Comparison of ENCODE assay signal across 8 mouse cellular contexts in the genomic region with DNA sequence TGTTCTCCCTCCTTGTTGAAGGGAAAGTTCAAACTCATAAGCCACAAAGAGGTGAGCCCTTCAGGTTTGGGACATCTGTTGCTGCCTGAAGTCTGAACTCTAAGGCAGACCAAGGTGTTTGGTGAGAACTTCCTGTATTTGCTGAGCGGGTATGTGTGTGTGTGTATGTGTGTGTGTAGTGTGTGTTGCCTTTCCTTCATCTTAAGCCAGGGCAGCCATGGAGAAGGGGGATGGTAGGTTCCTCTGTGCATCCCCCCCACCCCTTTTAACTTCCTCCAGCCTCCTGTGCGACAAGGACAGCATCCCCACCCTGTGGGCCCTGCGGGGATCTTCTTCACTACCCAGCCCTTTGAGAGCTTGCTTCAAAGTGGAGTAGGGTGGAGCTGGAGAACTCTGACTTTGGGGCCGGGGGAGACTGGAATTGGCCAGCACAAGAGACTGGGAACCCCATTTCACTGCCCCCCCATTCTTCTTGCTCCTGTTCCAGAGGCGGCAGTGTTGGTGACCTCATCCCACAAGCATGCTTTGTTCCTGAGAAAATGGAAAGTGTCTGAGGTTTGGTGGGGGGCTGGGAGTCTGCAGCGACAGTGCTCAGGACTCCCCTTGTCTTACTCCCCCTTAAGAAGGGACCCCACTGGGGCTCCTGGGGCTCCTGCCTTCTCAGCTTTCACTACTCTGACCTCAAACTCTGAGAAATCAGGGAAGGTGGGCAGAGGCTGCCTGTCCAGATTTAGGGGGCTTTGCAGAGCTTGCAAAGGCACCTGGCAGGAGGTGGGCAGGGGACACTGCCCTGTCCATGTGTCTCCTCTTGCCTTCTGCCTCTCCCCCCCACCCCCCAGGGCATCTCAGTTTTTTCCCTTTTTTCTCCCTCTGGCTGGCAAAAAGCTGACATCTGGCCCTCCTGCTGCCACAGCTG. TPM values are rescaled to one million over a fixed set of nuclear protein-coding genes. Genes with fewer than 3 reads are reported as not detected.
DNase-seq lines count a peak whose midpoint lies in the region; ATAC-seq and TF ChIP-seq lines count a peak whose summit lies in the region.

No protein-coding gene starts in this region.

- TF ChIP-seq EP300 in liver, embryonic 14.5 days (IDR thresholded peaks at IDR 0.05; ENCODE audit: low read depth), result no peak

- H3K9me3 ChIP-seq in kidney, embryonic 15.5 days (replicated peaks), result no peaks in the 10 kb centered on the region
- no peaks in the 10 kb centered on the region for H3K9me3 ChIP-seq in heart, embryonic 12.5 days (replicated peaks)
- H3K9me3 ChIP-seq in liver, embryonic 14.5 days (ENCODE audit: control insufficient read depth, low read length), result no peaks in the 10 kb centered on the region
- no peaks in the 10 kb centered on the region for H3K9me3 ChIP-seq in stomach, embryonic 15.5 days

- peak overlapping the region; percentile 38 for H3K9ac ChIP-seq in kidney, embryonic 15.5 days
- H3K9ac ChIP-seq in heart, embryonic 12.5 days, result peak overlapping the region; percentile 59
- H3K9ac ChIP-seq in liver, embryonic 14.5 days (replicated peaks), result no peak overlapping the region
- H3K9ac ChIP-seq in stomach, embryonic 15.5 days, result peak overlapping the region; percentile 13; the same call in 1 of the 2 replicates

- no peaks in the 10 kb centered on the region for H3K27me3 ChIP-seq in kidney, embryonic 15.5 days
- H3K27me3 ChIP-seq in heart, embryonic 12.5 days (replicated peaks), result no peaks in the 10 kb centered on the region
- H3K27me3 ChIP-seq in liver, embryonic 14.5 days (ENCODE audit: control insufficient read depth, insufficient read depth, low read length), result no peaks in the 10 kb centered on the region; the same call in 1 of the 2 replicates
- no peaks in the 10 kb centered on the region for H3K27me3 ChIP-seq in stomach, embryonic 15.5 days (replicated peaks)

- no peak for TF ChIP-seq CTCF in liver, embryonic 14.5 days (IDR thresholded peaks at IDR 0.05; ENCODE audit: low read depth)

- DNase-seq in kidney, postnatal 25 days, result no peak
- peak; percentile 81 for DNase-seq in NIH3T3 (ENCODE audit: low read depth)
- DNase-seq in liver, embryonic 14.5 days (ENCODE audit: low read depth in 3 of 3, low spot score in 3 of 3), result no peak
- DNase-seq in right cerebral cortex, postnatal 36 days (ENCODE audit: low spot score in 2 of 2), result no peak
- no peak for DNase-seq in adipocyte (ENCODE audit: low spot score)

- WGBS in kidney, embryonic 15.5 days, result 10% methylated on average over 6 of the region's 6 CpGs
- 9% methylated on average over 6 of the region's 6 CpGs for WGBS in heart, embryonic 12.5 days
- 32% methylated on average over 6 of the region's 6 CpGs for WGBS in liver, embryonic 14.5 days (ENCODE audit: insufficient replicate concordance)
- WGBS in stomach, embryonic 15.5 days, result 14% methylated on average over 6 of the region's 6 CpGs

- peaks cover 81% of the 10 kb centered on the region for H3K4me1 ChIP-seq in kidney, embryonic 15.5 days
- H3K4me1 ChIP-seq in heart, embryonic 12.5 days (replicated peaks), result peaks cover 80% of the 10 kb centered on the region
- peaks cover 16 to 32% of the 10 kb centered on the region in 2 experiments for H3K4me1 ChIP-seq in liver, embryonic 14.5 days (replicated peaks; ENCODE audit: control insufficient read depth in 2 of 2, insufficient read depth in 2 of 2, low read length in 1 of 2)
- H3K4me1 ChIP-seq in stomach, embryonic 15.5 days, result peaks cover 49% of the 10 kb centered on the region

- peak overlapping the region; percentile 95 for H3K27ac ChIP-seq in kidney, embryonic 15.5 days
- peak overlapping the region; percentile 92 for H3K27ac ChIP-seq in heart, embryonic 12.5 days (ENCODE audit: poor library complexity, severe bottlenecking)
- H3K27ac ChIP-seq in liver, embryonic 14.5 days, result no peak overlapping the region
- H3K27ac ChIP-seq in stomach, embryonic 15.5 days, result peak overlapping the region; percentile 93

- ATAC-seq in kidney, embryonic 15.5 days (replicated peaks; ENCODE audit: low FRiP score), result no peak
- ATAC-seq in heart, embryonic 12.5 days (ENCODE audit: insufficient number of reproducible peaks, low FRiP score), result no peak
- ATAC-seq in liver, embryonic 14.5 days (ENCODE audit: insufficient read depth), result no peak
- ATAC-seq in stomach, embryonic 15.5 days (ENCODE audit: insufficient read depth, low FRiP score, low read depth), result no peak

- H3K4me3 ChIP-seq in kidney, embryonic 15.5 days (replicated peaks), result peak overlapping the region; percentile 12
- peak overlapping the region; percentile 15 for H3K4me3 ChIP-seq in heart, embryonic 12.5 days
- no peak overlapping the region for H3K4me3 ChIP-seq in liver, embryonic 14.5 days (ENCODE audit: insufficient read depth in 1 of 2, low read depth in 2 of 2, low read length in 2 of 2)
- H3K4me3 ChIP-seq in stomach, embryonic 15.5 days (replicated peaks), result peak overlapping the region; percentile 15; the same call in 1 of the 2 replicates

- H3K36me3 ChIP-seq in kidney, embryonic 15.5 days, result peaks cover 20% of the 10 kb centered on the region
- peaks cover 23% of the 10 kb centered on the region for H3K36me3 ChIP-seq in heart, embryonic 12.5 days
- H3K36me3 ChIP-seq in liver, embryonic 14.5 days (replicated peaks; ENCODE audit: control insufficient read depth, insufficient read depth, low read depth), result no peaks in the 10 kb centered on the region; the same call in 1 of the 2 replicates
- no peaks in the 10 kb centered on the region for H3K36me3 ChIP-seq in stomach, embryonic 15.5 days

- H3K4me2 ChIP-seq in kidney, embryonic 15.5 days, result peak overlapping the region; percentile 48
- peak overlapping the region; percentile 57 for H3K4me2 ChIP-seq in heart, embryonic 12.5 days
- H3K4me2 ChIP-seq in liver, embryonic 14.5 days (ENCODE audit: low read depth), result peak overlapping the region; percentile 22
- H3K4me2 ChIP-seq in stomach, embryonic 15.5 days, result peak overlapping the region; percentile 43

RNA-seq across cellular contexts. Expression of gene Fhl3, which starts 3.6 kb away (rescaled TPM):
- polyA plus RNA-seq in kidney, embryonic 15.5 days (2015; fragmentation: Nextera tagmentation; extraction: Ambion mirVana), result 8.4 and 12.4 TPM in 2 replicates
- 6.2 TPM in 2 replicates for polyA plus RNA-seq in heart, embryonic 12.5 days (2016; fragmentation: Nextera tagmentation; extraction: Ambion mirVana)
- 2.8 TPM in 2 replicates for polyA plus RNA-seq in liver, embryonic 14.5 days (2012; rRNA removed)
- 2.7 and 2.9 TPM in 2 replicates for polyA plus RNA-seq in liver, embryonic 14.5 days (2014; fragmentation: Nextera tagmentation; extraction: Ambion mirVana)
- polyA plus RNA-seq in stomach, embryonic 15.5 days (2015; fragmentation: Nextera tagmentation; extraction: Ambion mirVana), result 12.3 and 14.2 TPM in 2 replicates

RNA-seq across cellular contexts. Expression of gene Sf3a3, which starts 10.4 kb away (rescaled TPM):
- 171 and 175 TPM in 2 replicates for polyA plus RNA-seq in kidney, embryonic 15.5 days (2015; fragmentation: Nextera tagmentation; extraction: Ambion mirVana)
- 100.0 and 100 TPM in 2 replicates for polyA plus RNA-seq in heart, embryonic 12.5 days (2016; fragmentation: Nextera tagmentation; extraction: Ambion mirVana)
- 21.2 and 42.1 TPM in 2 replicates for polyA plus RNA-seq in liver, embryonic 14.5 days (2012; rRNA removed)
- 59.2 and 63.6 TPM in 2 replicates for polyA plus RNA-seq in liver, embryonic 14.5 days (2014; fragmentation: Nextera tagmentation; extraction: Ambion mirVana)
- 133 and 140 TPM in 2 replicates for polyA plus RNA-seq in stomach, embryonic 15.5 days (2015; fragmentation: Nextera tagmentation; extraction: Ambion mirVana)

RNA-seq across cellular contexts. Expression of gene Utp11, which starts 10.7 kb away (rescaled TPM):
- 78.5 and 81.9 TPM in 2 replicates for polyA plus RNA-seq in kidney, embryonic 15.5 days (2015; fragmentation: Nextera tagmentation; extraction: Ambion mirVana)
- polyA plus RNA-seq in heart, embryonic 12.5 days (2016; fragmentation: Nextera tagmentation; extraction: Ambion mirVana), result 58.4 and 61.5 TPM in 2 replicates
- polyA plus RNA-seq in liver, embryonic 14.5 days (2012; rRNA removed), result 7.5 and 16.4 TPM in 2 replicates
- polyA plus RNA-seq in liver, embryonic 14.5 days (2014; fragmentation: Nextera tagmentation; extraction: Ambion mirVana), result 20.8 and 22.4 TPM in 2 replicates
- 79.4 and 82.1 TPM in 2 replicates for polyA plus RNA-seq in stomach, embryonic 15.5 days (2015; fragmentation: Nextera tagmentation; extraction: Ambion mirVana)

RNA-seq across cellular contexts. Expression of gene Inpp5b, which starts 37.5 kb away (rescaled TPM):
- 29.6 and 33.7 TPM in 2 replicates for polyA plus RNA-seq in kidney, embryonic 15.5 days (2015; fragmentation: Nextera tagmentation; extraction: Ambion mirVana)
- polyA plus RNA-seq in heart, embryonic 12.5 days (2016; fragmentation: Nextera tagmentation; extraction: Ambion mirVana), result 17.3 and 20.2 TPM in 2 replicates
- 36.6 and 40.3 TPM in 2 replicates for polyA plus RNA-seq in liver, embryonic 14.5 days (2012; rRNA removed)
- polyA plus RNA-seq in liver, embryonic 14.5 days (2014; fragmentation: Nextera tagmentation; extraction: Ambion mirVana), result 36.7 and 40.0 TPM in 2 replicates
- 27.1 and 31.6 TPM in 2 replicates for polyA plus RNA-seq in stomach, embryonic 15.5 days (2015; fragmentation: Nextera tagmentation; extraction: Ambion mirVana)

RNA-seq across cellular contexts. Expression of gene Pou3f1, which starts 47.5 kb away (rescaled TPM):
- 0.62 and 0.69 TPM in 2 replicates for polyA plus RNA-seq in kidney, embryonic 15.5 days (2015; fragmentation: Nextera tagmentation; extraction: Ambion mirVana)
- polyA plus RNA-seq in heart, embryonic 12.5 days (2016; fragmentation: Nextera tagmentation; extraction: Ambion mirVana), result 0.23 and 0.36 TPM in 2 replicates
- 0.01 and 0.02 TPM in 2 replicates for polyA plus RNA-seq in liver, embryonic 14.5 days (2012; rRNA removed)
- polyA plus RNA-seq in liver, embryonic 14.5 days (2014; fragmentation: Nextera tagmentation; extraction: Ambion mirVana), result not detected in 2 replicates
- 0.14 TPM in 2 replicates for polyA plus RNA-seq in stomach, embryonic 15.5 days (2015; fragmentation: Nextera tagmentation; extraction: Ambion mirVana)

Comparison
In these comparisons a context has a peak if more than half of its experiments do, and no peak if none do; other contexts are left out.
1. H3K4me3 ChIP-seq: peak in kidney, embryonic 15.5 days (single experiment), heart, embryonic 12.5 days (single experiment) and stomach, embryonic 15.5 days (single experiment); none in liver, embryonic 14.5 days (0 of 2).
2. Peak in every context shown above with its lines, with median percentiles within 50 percentile points of each other: H3K4me2 ChIP-seq.